Mouse (Mus musculus) small intestine, adult 2 months (tissue): ENCODE data around the gene Ppp3r1.

Experiments used
- CTCF ChIP-seq: fragments of 200-500 bp; IDR thresholded peaks from 2 replicates; pipeline ENCODE4 v1.5.1; 2012; ENCODE audit warnings: low read depth, mild to moderate bottlenecking, control low read depth, inconsistent platforms, low read length, moderate library complexity, mixed read lengths; ENCODE audit not compliant: insufficient replicate concordance, insufficient read length; ENCODE audit errors: extremely low read depth
- POLR2A ChIP-seq: fragments of 200-500 bp; IDR thresholded peaks from 2 replicates; pipeline ENCODE4 v1.6.1; 2012; ENCODE audit warnings: low read depth, mild to moderate bottlenecking, control low read depth, inconsistent platforms, low read length, moderate library complexity

DNA sequence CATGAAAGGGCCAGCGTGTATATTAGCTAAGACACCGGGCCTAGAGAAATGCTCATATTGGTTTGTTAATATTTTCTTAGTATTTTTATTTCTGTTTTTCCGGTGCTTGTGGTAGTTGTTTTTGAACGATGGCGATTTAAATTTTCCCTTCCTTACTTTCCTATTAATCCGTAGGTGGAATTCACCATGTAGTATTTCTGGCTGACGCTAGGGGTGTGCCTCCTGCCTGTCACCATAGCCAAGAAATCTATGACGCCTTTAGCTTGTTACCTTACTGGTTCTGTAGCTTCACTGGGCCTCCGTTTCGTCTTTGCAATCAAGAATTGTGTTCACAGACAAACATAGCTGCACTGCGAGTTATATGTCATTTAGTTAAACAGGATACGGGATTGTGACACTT is 1.2 kb downstream of the Ppp3r1 start:
- peak; percentile 11; the same call in 1 of the 2 replicates for TF ChIP-seq CTCF
- no peak for TF ChIP-seq POLR2A
